Mouse (Mus musculus) hindbrain, embryonic 10.5 days (tissue): ENCODE results near the gene Wdr81. TPM values are rescaled to one million over a fixed set of nuclear protein-coding genes. Genes with fewer than 3 reads are reported as not detected.

Experiments used
- DNase-seq: peaks from one replicate; pipeline ENCODE4 v3.0.0-alpha.2; 2017; ENCODE audit warnings: low spot score
- H3K27ac ChIP-seq: fragments of 300-500 bp; sonication (generic); 2 replicates; pipeline ENCODE4 v1.5.1; 2016; ENCODE audit warnings: mild to moderate bottlenecking, moderate library complexity
- H3K27me3 ChIP-seq: fragments of 300-500 bp; sonication (generic); 2 replicates; pipeline ENCODE4 v1.6.1; 2016; ENCODE audit warnings: mild to moderate bottlenecking; ENCODE audit not compliant: poor library complexity, insufficient read depth, severe bottlenecking
- H3K36me3 ChIP-seq: fragments of 300-500 bp; sonication (generic); 2 replicates; pipeline ENCODE4 v1.6.1; 2016; ENCODE audit warnings: mild to moderate bottlenecking, moderate library complexity
- H3K4me1 ChIP-seq: fragments of 300-500 bp; sonication (generic); replicated peaks from 2 replicates; pipeline ENCODE4 v1.6.1; 2016; ENCODE audit warnings: mild to moderate bottlenecking
- H3K4me3 ChIP-seq: fragments of 300-500 bp; sonication (generic); 2 replicates; pipeline ENCODE4 v1.5.1; 2016; ENCODE audit warnings: mild to moderate bottlenecking, moderate library complexity
- H3K9me3 ChIP-seq: fragments of 300-500 bp; sonication (generic); 2 replicates; pipeline ENCODE4 v1.6.1; 2016; ENCODE audit warnings: mild to moderate bottlenecking, moderate library complexity
- WGBS: fragments of 180-500 bp; shearing (Covaris S2); methylation state at CpG from one replicate; pipeline ENCODE4 v1.1.7; 2016; 5-methylcytosine and 5-hydroxymethylcytosine counted together
- microRNA counts: library from miRNA; unstranded; fragments of <30 nt; microRNA quantifications from one replicate; lab custom pipeline; 2017
- polyA plus RNA-seq: library from polyadenylated mRNA; unstranded; fragments of >200 nt; fragmentation: Nextera tagmentation; extraction: Ambion mirVana; gene quantifications from 2 replicates; pipeline ENCODE4 v1.2.1, GENCODE M21; 2016

Wdr81 gene
- polyA plus RNA-seq, 1 experiment from 2014 or later = 8.6 TPM

DNA sequence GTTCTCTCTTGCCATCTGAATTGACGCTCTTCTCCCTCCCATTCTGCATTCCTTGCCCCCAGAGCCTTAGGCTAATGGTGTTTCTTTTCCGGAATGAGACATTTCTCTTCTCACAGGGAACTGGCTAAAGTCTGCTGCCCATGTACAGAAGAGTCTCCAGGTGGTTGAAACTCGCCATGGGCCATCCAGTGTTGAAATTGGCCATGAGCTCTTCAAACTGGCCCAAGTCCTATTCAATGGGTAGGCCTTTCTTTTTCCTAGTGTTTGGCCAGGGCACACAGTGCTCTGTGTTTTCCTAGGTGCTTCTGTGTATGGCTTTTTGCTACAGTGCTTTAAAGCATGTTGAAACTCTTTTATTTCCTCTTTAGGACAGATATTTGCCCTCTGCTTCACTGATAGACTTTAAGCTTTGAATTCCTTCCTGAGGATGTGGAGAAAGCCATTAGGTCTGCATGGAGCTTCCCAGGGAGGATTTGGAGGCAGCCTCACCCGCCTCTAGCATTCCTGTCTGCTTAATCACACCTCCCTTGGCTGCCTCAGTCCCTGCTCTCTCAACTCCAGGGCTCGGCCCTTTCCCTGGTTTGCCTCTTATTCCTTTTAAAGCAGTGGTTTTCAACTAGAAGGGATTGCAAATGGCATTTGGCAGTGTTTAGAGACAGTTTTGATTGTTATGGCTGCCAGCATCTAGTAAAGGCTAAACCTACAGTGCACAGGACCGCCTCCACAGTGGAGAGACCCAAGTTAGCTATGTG is 51.0 kb downstream of the Wdr81 start:
- 82% methylated on average over 6 of the region's 6 CpGs for WGBS

GRCm38 (mm10) chr11:75402271-75402690 is 52.2 kb downstream of the Wdr81 start:
- WGBS = 70% methylated on average over 5 of the region's 5 CpGs
- Histone ChIP-seq H3K4me3 (no peak overlapping the region), H3K27ac (no peak overlapping the region), H3K9me3 (no peaks in the 10 kb centered on the region), H3K4me1 (no peaks in the 10 kb centered on the region), H3K27me3 (no peaks in the 10 kb centered on the region), H3K36me3 (peaks cover 10% of the 10 kb centered on the region)
- peak; percentile 31 for DNase-seq

More for the DNA sequence above, 51.0 kb downstream of the Wdr81 start:
- no peaks in the 10 kb centered on the region for H3K4me1 ChIP-seq
- no peak overlapping the region for H3K4me3 ChIP-seq
- no peak overlapping the region for H3K27ac ChIP-seq
- DNase-seq = no peak
- H3K36me3 ChIP-seq = peaks cover 10% of the 10 kb centered on the region
- H3K27me3 ChIP-seq = no peaks in the 10 kb centered on the region
- H3K9me3 ChIP-seq = no peaks in the 10 kb centered on the region

DNA sequence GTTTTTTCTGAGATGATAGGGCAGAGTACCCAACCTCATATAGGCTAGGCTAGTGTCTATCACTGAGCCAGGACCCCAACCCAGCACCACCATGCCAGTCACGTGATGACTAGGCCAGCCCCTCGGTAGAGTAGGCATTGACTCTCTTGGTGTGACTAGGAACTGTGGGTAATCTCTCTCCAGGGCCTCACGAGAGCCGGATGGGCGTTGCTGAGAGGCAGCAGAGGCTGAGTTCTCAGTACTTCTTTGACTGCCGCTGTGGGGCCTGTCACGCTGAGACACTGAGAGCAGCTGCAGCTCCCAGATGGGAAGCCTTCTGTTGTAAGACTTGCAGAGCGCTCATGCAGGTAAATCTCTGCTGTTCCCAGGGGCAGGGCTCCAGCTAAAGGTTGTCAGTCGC is 54.4 kb downstream of the Wdr81 start:
- Histone ChIP-seq H3K36me3 (peaks cover 4% of the 10 kb centered on the region; the same call in 1 of the 2 replicates), H3K4me3 (no peak overlapping the region), H3K27me3 (no peaks in the 10 kb centered on the region), H3K4me1 (no peaks in the 10 kb centered on the region), H3K9me3 (no peaks in the 10 kb centered on the region), H3K27ac (no peak overlapping the region)
- no peak for DNase-seq
- 72% methylated on average over 9 of the region's 9 CpGs for WGBS

DNA sequence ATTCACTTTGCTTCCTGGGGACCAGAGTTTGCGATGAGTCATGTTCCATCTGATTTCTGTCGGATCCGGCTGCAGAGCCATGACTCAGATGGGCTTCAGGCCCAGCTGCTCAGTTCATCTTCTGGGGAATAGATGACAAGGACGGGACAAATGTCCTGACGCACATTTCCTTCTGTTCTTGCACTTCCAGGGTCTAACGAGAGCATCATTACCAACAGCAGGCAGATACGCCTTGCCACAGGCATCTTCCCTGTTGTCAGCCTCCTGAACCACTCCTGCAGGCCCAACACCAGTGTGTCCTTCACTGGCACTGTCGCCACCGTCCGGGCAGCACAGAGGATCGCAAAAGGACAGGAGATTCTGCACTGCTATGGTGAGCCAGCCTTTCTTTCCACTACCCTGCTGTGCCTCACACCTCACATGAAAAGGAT is 55.1 kb downstream of the Wdr81 start:
- no peaks in the 10 kb centered on the region for H3K4me1 ChIP-seq
- DNase-seq = no peak
- peaks cover 4% of the 10 kb centered on the region; the same call in 1 of the 2 replicates for H3K36me3 ChIP-seq
- 90% methylated on average over 11 of the region's 11 CpGs for WGBS
- no peaks in the 10 kb centered on the region for H3K9me3 ChIP-seq
- H3K27me3 ChIP-seq = no peaks in the 10 kb centered on the region
- H3K27ac ChIP-seq = no peak overlapping the region
- H3K4me3 ChIP-seq = no peak overlapping the region

- H3K4me1 ChIP-seq = no peaks in the 10 kb centered on the region
- no peaks in the 10 kb centered on the region for H3K9me3 ChIP-seq
- no peak overlapping the region for H3K27ac ChIP-seq
- DNase-seq = no peak
- no peaks in the 10 kb centered on the region for H3K27me3 ChIP-seq
- no peak overlapping the region for H3K4me3 ChIP-seq
- WGBS = 90% methylated on average over 7 of the region's 7 CpGs
- H3K36me3 ChIP-seq = peaks cover 4% of the 10 kb centered on the region; the same call in 1 of the 2 replicates
These were observed 57.1 kb downstream of the Wdr81 start for GRCm38 (mm10) chr11:75397452-75397851.

DNA sequence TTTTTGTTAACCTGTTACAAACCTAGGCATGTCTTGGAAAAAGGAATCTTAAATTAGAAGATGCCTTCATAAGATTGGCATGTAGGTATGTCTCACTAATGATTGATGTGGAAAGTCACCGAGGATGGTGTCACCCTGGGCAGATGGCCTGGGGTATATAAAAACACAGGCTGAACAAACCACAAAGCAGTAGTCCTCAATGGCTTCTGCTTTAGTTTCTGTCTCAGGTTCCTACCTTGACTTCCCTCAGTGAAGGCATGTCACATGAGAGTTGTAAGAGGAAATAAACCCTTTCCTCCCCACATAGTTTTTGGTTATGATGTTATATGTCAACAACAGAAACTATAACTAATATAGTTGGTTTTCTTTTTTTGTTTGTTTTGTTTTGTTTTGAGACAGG is 58.9 kb downstream of the Wdr81 start:
- Histone ChIP-seq H3K4me3 (no peak overlapping the region), H3K9me3 (no peaks in the 10 kb centered on the region), H3K4me1 (no peaks in the 10 kb centered on the region), H3K36me3 (peaks cover 4% of the 10 kb centered on the region; the same call in 1 of the 2 replicates), H3K27me3 (no peaks in the 10 kb centered on the region), H3K27ac (no peak overlapping the region)
- WGBS = 89% methylated on average over 1 of the region's 1 CpGs
- no peak for DNase-seq

MicroRNAs within 50 kb of the gene (microRNA counts, 519-probe panel; counts per million panel counts)
- 4,676 counts per million, percentile 92 among the panel's probes with 10 or more counts for microRNA mmu-miR-22 (lab: Ali Mortazavi, UCI)

Other genes starting within 250 kb of the Wdr81 start
- 136 and 178 TPM in 2 replicates for gene Rpa1, start 106.4 kb downstream of the Wdr81 start, polyA plus RNA-seq
- gene Smyd4, start 106.3 kb downstream of the Wdr81 start, polyA plus RNA-seq = 14.6 and 17.4 TPM in 2 replicates
- 95.3 and 106 TPM in 2 replicates for gene Serpinf1, start 32.0 kb downstream of the Wdr81 start, polyA plus RNA-seq
- gene Serpinf2, start 15.1 kb downstream of the Wdr81 start, polyA plus RNA-seq = 0.07 TPM in 1 of 2 replicates, not detected in the other
- 11.7 and 12.4 TPM in 2 replicates for gene Tlcd2, start 7.0 kb upstream of the Wdr81 start, polyA plus RNA-seq
- 74.8 and 78.1 TPM in 2 replicates for gene Prpf8, start 32.1 kb upstream of the Wdr81 start, polyA plus RNA-seq
- 0.35 and 0.65 TPM in 2 replicates for gene Rilp, start 55.4 kb upstream of the Wdr81 start, polyA plus RNA-seq
- 4.9 and 6.4 TPM in 2 replicates for gene Scarf1, start 58.8 kb upstream of the Wdr81 start, polyA plus RNA-seq
- 5.2 and 7.1 TPM in 2 replicates for gene Slc43a2, start 77.0 kb upstream of the Wdr81 start, polyA plus RNA-seq
- 68.8 and 80.6 TPM in 2 replicates for gene Pitpna, start 133.4 kb upstream of the Wdr81 start, polyA plus RNA-seq
- 20.6 and 24.9 TPM in 2 replicates for gene Inpp5k, start 176.3 kb upstream of the Wdr81 start, polyA plus RNA-seq
- gene Myo1c, start 195.8 kb upstream of the Wdr81 start, polyA plus RNA-seq = 16.4 and 19.0 TPM in 2 replicates
- gene Crk, start 224.5 kb upstream of the Wdr81 start, polyA plus RNA-seq = 107 and 122 TPM in 2 replicates